Mouse (Mus musculus): Measurements from ENCODE around the gene Abhd12.

Abhd12 gene

DNA sequence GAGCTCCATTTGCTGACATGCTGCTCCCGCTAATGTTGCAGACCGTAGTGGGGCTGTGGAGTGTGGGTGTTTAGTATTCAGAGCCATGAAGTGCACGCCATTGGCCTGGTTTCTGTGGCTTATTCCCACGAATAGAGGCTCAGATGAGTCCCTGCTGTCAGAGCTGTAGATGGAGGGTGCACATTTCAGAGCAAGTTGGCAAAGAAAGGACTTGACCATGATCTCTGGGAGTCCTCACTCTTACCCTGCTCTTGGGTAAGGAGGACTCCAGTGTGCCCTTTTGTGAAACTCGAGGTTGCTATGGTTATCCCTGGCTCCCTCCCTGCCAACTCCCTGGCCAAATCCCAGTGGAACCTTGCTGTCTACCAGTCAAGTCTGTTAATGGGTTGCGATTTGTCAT is 96.2 kb downstream of the Abhd12 start:
- DNase-seq (ENCODE audit: low read depth, low spot score), result no peak

DNA sequence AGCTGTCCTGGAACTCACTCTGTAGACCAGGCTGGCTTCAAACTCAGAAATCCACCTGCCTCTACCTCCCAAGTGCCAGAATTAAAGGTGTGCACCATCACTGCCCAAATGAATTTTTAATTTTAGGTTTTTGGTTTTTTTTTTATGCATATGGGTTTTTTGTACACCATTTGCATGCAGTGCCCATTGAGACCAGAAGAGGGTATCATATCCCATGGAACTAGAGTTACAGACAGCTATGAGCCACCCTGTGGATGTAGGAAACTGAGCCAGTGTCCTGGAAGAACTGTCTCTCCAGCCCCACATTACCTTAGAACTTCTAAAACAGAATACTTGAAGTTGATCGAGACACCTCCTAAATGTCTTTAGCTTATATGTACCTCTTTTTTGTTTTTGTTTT is 101.5 kb downstream of the Abhd12 start:
- DNase-seq (ENCODE audit: low read depth, low spot score), result no peak

DNA sequence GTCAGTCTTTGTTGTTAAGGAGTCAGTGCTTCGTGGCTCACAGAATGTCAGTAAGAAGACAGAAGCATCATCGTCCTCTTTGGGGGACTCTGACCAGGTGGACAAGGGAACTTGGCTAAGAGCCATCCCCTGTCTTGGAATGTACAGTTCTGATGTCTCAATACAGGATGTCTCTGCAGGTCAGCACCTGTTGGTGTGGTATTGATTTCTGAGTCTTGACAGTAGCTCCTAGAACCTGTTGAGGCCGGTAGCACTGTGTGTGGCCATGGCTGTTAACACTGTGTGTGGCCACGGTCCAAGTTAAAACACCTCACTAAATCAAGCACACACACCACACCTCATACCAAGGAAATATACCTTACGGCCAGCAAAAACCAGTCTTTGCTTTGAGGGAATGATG is 103.9 kb downstream of the Abhd12 start:
- no peak for DNase-seq (ENCODE audit: low read depth, low spot score)

DNA sequence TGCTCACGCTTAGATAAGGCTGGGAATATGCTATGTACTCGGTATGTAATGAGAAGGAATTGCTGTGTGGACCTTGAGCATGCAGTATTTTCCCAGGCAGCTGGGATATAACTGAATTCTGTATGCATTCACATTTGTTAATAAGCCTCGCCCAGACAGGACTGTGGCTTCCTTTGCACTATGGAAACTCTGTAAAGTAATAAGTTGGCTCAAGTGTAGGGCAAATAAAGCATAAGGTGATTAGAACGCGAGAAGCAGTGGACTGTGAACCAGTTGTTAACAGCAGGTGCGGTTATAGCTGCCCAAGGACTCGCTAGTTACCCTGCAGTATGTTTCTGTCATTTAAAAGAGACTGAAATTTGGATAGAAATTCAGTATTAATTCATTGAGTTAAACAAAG is 106.5 kb downstream of the Abhd12 start:
- DNase-seq (ENCODE audit: low read depth, low spot score), result no peak

DNA sequence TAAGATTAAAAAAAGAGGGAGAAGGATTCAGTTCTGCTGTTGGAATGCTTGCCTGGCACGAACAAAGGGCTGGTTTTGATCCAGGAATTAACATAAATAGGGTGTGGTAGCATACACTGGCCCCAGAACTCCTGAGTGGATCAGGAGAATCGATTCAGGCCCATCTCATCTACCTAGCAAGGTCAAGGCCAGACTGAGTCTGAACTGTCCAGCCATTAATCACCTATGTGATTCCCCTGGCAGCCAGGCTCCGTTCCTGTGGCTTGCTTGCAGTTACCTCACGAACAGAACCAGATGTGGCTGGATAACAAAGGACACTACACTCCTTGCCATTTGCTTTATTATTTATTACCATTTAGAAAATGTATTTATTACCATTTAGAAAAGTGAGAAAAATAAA is 111.2 kb downstream of the Abhd12 start:
- no peak for DNase-seq (ENCODE audit: low read depth, low spot score)

DNA sequence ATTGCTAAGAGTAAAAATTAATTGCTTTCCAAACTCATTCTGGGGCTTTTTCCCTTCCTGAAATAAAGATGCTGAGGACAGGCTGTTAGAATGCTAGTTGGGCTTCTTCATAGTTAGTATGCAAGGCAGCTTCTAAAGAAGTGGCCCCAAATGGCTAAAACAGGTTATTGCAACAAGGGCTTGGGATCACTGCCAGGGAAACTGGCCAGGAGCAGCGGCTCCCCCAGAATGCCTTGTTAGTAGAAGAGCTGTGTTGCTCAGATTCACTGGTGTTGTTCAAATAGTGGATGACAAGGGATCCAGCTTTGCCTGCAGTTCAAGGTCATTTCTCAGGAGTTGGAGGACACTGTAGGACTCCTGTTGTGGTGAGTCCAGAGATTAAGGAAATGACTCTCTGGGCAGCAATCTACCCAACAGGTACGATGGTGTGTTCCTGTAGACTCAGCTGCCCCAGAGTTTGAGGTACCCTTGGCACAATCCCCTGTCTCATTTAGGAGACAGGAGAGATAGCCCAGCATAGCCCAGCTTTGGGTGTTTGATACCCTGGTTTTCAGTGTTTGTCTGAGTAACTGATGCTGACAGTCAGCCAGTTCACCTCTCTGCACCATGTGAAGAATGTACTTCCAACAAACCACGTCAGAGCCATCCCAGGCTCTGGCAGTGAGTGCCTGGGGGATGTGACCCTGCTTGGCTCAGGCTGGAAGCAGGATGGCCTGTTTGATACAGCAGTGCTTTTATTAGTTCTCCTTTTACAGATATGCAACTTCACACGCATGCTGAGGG is 115.6 kb downstream of the Abhd12 start:
- DNase-seq (ENCODE audit: low read depth, low spot score), result peak; percentile 58

DNA sequence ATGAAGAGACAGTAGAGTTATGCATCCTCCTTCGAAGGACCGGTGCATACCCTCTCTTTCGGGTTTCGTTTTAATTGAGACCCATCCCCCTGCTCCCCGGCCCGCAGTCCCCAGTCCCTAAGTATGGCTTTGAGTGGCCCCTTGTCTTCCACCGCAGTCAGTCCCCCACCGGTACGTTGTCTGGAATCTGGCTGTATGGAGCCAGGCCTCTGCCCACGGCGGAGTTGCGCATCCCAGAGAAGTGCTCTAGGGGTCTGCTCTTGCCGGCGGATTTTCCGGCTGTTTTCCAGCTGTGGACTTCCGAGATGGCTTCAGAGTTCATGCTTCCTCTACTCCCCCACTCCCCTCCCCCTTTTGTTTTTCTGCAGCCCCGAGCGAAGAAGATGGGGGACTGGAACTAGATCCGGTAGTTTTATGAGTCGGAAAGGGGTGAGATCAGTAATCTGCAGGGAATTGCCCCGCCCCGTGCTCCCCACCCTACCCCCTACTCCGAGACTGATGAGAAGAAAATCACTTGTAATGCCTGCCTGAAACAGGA is 117.2 kb downstream of the Abhd12 start:
- DNase-seq (ENCODE audit: low read depth, low spot score), result no peak

DNA sequence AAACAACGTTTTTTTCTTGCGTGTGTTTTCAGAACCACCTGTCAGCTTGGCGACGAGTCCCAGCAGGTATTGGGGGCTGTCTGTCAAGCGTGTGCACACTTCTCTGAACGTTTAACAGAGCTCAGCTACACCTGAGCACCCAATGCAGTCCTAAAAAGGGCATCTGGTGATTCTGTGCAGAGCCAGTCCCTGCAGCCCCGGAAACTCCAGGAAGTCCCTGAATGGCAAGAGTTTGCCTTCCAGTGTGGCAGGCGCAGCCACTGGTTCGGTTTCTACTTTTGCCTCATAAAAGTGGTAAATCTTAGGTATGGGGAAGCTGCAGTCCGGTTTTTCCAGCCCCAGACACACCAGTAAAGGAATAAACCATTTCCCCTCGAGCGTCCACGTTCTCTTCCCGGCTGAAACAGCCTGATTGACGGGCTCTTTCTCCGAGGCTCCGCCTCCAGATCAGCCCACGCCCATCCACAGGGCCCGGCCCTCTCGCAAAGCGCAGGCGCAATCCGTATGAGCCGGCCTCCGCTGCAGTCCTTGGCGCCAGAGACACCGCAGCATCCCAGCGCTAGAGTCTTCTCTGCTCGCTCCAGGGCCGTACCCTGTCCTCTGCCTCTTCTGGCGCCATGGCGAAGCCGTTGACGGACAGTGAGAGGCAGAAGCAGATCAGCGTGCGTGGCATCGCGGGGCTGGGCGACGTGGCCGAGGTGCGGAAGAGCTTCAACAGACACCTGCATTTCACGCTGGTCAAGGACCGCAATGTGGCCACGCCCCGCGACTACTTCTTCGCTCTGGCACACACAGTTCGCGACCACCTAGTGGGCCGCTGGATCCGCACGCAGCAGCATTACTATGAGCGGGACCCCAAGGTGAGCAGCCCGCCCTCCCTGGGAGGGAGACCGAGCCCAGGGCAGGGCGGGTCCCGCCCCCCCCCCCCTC is 118.0 kb downstream of the Abhd12 start, which contains the start of gene Pygb:
Pygb (plus strand) TSS at position 485 of the 930 bp plus-strand sequence.
- peak; percentile 81 for DNase-seq (ENCODE audit: low read depth, low spot score)

DNA sequence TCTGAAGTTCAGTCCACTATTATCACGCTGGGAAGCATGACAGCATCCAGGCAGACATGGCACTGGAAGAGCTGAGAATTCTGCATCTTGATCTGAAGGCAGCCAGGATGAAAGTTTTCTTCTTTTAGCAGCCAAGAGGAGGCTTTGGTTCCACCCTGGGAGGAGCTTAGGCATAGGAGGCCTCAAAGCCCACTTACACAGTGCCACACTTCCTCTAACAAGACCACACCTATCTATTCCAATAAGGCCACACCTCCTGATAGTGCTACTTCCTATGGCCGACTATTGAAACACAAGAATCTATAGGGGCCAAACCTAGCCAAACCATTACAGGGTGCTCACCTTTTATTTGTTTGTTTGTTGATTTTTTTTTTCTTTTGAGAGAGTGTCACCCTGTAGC is 121.7 kb downstream of the Abhd12 start:
- no peak for DNase-seq (ENCODE audit: low read depth, low spot score)

Data from skeletal muscle tissue, adult 2 months (tissue).